Mouse (Mus musculus): ENCODE data around the gene Gm21970. TPM values are rescaled to one million over a fixed set of nuclear protein-coding genes. Genes with fewer than 3 reads are reported as not detected.

Gm21970 gene
- polyA plus RNA-seq, 1 experiment from 2014 or later: not detected

DNA sequence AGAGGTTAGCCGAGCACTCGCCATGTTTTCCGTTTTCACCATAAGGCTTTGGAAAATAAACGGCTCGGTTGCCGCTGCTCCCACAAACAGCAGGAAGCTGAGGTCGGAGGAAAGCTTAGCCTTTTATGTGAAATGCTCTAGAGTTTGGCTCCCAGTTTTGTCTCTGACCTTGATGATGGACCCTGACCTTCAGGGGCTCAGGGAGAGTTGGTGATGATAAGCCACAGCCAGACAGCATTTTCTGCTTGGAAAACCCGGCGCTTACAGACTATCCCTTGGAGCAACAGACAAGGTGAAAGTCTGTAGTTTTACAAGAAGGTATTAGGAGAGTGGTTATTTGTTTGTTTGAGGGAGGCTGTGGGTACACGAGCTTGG, 34.0 kb upstream of the Gm21970 start:
- 61% methylated on average over 10 of the region's 10 CpGs for WGBS
- Histone ChIP-seq H3K4me1 (no peaks in the 10 kb centered on the region), H3K9me3 (replicated peaks) (no peaks in the 10 kb centered on the region)

DNA sequence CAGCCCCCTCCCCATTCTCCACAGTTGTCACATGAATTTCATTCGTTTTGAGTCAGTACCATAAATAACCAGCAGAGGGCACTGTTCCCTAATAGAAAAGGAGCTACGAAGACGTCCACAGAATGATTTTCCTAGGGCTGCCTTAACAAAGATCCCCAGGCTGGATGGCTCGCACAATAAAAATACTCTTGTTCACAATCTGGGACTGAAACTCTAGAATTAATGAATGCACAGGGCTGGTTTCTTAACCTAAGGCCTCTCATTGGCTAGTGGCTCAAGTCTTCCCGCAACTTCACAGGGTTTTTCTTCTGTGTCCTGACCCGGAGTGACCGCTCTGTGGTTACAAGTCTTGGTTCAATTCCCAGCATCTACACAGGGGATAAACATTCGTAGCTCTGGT, 33.0 kb upstream of the Gm21970 start:
- no peak overlapping the region for H3K4me3 ChIP-seq
- no peak overlapping the region for H3K9ac ChIP-seq
- 38% methylated on average over 8 of the region's 8 CpGs for WGBS
- peaks cover 23% of the 10 kb centered on the region for H3K27me3 ChIP-seq
- H3K4me1 ChIP-seq: no peaks in the 10 kb centered on the region
- H3K27ac ChIP-seq: no peak overlapping the region
- peak; percentile 68 for ATAC-seq
- no peaks in the 10 kb centered on the region for H3K36me3 ChIP-seq (ENCODE audit: poor library complexity, severe bottlenecking)
- no peaks in the 10 kb centered on the region for H3K9me3 ChIP-seq (replicated peaks)
- no peak overlapping the region for H3K4me2 ChIP-seq

More for the DNA sequence above, 34.0 kb upstream of the Gm21970 start:
- Histone ChIP-seq H3K27me3 (peaks cover 34% of the 10 kb centered on the region), H3K36me3 (ENCODE audit: poor library complexity, severe bottlenecking) (no peaks in the 10 kb centered on the region), H3K9ac (no peak overlapping the region), H3K4me3 (no peak overlapping the region), H3K27ac (no peak overlapping the region), H3K4me2 (no peak overlapping the region)
- no peak for ATAC-seq

DNA sequence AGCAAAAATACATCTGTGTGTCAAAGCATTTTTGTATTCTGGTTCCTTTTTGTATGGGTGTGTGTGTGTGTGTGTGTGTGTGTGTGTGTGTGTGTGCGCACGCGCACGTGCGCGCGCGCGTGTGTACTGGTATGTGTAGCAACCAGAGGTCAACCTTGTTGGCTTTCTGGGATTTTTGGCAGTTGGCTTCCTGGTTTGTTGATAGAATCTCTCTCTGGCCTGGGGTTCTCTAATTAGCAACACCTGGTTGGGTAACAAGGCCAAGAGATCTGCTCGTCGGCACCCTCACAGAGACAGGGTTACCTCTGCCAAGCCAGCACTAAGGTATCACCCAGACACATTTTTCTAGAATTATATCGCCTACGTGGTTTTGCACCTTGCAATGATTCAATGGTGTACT, 32.0 kb upstream of the Gm21970 start:
- no peak overlapping the region for H3K9ac ChIP-seq
- H3K27me3 ChIP-seq: peaks cover 15% of the 10 kb centered on the region
- H3K4me1 ChIP-seq: no peaks in the 10 kb centered on the region
- no peaks in the 10 kb centered on the region for H3K36me3 ChIP-seq (ENCODE audit: poor library complexity, severe bottlenecking)
- no peaks in the 10 kb centered on the region for H3K9me3 ChIP-seq (replicated peaks)
- no peak overlapping the region for H3K27ac ChIP-seq
- no peak overlapping the region for H3K4me3 ChIP-seq
- ATAC-seq: no peak
- H3K4me2 ChIP-seq: no peak overlapping the region
- 95% methylated on average over 13 of the region's 13 CpGs for WGBS

DNA sequence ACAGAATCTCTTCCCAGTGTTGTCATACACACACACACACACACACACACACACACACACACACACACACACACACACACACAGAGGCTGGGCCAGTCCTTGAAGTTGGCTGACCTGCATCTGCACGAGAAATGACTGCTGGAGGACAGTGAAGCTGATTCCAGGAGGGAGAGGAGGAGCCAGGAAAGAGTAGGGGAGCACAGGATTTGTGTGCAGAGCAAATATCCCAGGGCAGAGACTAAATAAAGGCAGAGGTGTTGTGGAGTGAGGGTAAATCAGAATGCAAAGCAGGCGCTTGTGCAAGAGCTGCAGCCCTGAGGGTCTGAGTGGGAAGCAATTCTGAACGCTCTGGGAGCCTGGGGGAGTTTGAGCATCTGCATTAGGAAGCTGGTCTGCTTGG, 31.4 kb upstream of the Gm21970 start:
- 53% methylated on average over 3 of the region's 3 CpGs for WGBS
- Histone ChIP-seq H3K36me3 (ENCODE audit: poor library complexity, severe bottlenecking) (no peaks in the 10 kb centered on the region), H3K27ac (no peak overlapping the region), H3K4me1 (no peaks in the 10 kb centered on the region), H3K4me3 (no peak overlapping the region), H3K4me2 (no peak overlapping the region), H3K9ac (no peak overlapping the region), H3K27me3 (peaks cover 9% of the 10 kb centered on the region), H3K9me3 (replicated peaks) (no peaks in the 10 kb centered on the region)
- ATAC-seq: no peak

- Histone ChIP-seq H3K36me3 (ENCODE audit: poor library complexity, severe bottlenecking) (no peaks in the 10 kb centered on the region), H3K9ac (no peak overlapping the region), H3K4me3 (no peak overlapping the region), H3K4me1 (no peaks in the 10 kb centered on the region), H3K9me3 (replicated peaks) (no peaks in the 10 kb centered on the region), H3K27ac (no peak overlapping the region), H3K27me3 (peaks cover under 1% of the 10 kb centered on the region; the same call in 1 of the 2 replicates), H3K4me2 (no peak overlapping the region)
- WGBS: 74% methylated on average over 2 of the region's 2 CpGs
- ATAC-seq: no peak
Measured at GRCm38 (mm10) chr16:91362006-91362405, 29.5 kb upstream of the Gm21970 start.

GRCm38 (mm10) chr16:91362616-91363272, 28.8 kb upstream of the Gm21970 start:
- no peak for ATAC-seq
- no peak overlapping the region for H3K27ac ChIP-seq
- no peaks in the 10 kb centered on the region for H3K9me3 ChIP-seq (replicated peaks)
- no peak overlapping the region for H3K4me3 ChIP-seq
- no peaks in the 10 kb centered on the region for H3K27me3 ChIP-seq
- H3K4me1 ChIP-seq: no peaks in the 10 kb centered on the region
- H3K9ac ChIP-seq: no peak overlapping the region
- no peaks in the 10 kb centered on the region for H3K36me3 ChIP-seq (ENCODE audit: poor library complexity, severe bottlenecking)
- 73% methylated on average over 12 of the region's 12 CpGs for WGBS
- H3K4me2 ChIP-seq: no peak overlapping the region

DNA sequence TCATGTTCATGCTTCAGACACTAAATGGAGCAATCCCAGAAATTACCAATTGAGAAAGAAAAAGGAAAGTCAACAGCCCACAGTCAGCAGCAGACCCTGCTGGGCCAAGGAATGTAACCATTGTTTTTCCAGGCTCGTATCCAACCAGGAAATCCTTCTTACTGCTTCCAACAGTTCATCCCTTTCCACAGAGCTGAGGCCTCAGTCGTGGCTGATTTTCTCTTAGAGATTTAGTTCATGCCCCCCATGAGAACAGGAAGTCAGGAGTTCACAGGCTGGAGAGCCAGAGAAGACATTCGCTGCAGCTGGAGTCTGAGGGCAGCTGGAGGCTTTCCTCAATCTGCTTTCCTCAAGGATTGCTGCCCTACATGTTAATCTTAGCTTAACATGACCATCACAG, 28.0 kb upstream of the Gm21970 start:
- Histone ChIP-seq H3K27me3 (no peaks in the 10 kb centered on the region), H3K9me3 (replicated peaks) (no peaks in the 10 kb centered on the region), H3K27ac (no peak overlapping the region), H3K4me1 (no peaks in the 10 kb centered on the region), H3K36me3 (ENCODE audit: poor library complexity, severe bottlenecking) (no peaks in the 10 kb centered on the region), H3K4me2 (no peak overlapping the region), H3K4me3 (no peak overlapping the region), H3K9ac (no peak overlapping the region)
- 36% methylated on average over 3 of the region's 3 CpGs for WGBS
- ATAC-seq: no peak

GRCm38 (mm10) chr16:91366567-91366966, 25.0 kb upstream of the Gm21970 start:
- ATAC-seq: no peak
- H3K4me1 ChIP-seq: no peaks in the 10 kb centered on the region
- H3K9ac ChIP-seq: no peak overlapping the region
- H3K9me3 ChIP-seq (replicated peaks): no peaks in the 10 kb centered on the region; the same call in 1 of the 2 replicates
- H3K4me3 ChIP-seq: no peak overlapping the region
- no peak overlapping the region for H3K4me2 ChIP-seq
- H3K36me3 ChIP-seq (ENCODE audit: poor library complexity, severe bottlenecking): no peaks in the 10 kb centered on the region
- no peaks in the 10 kb centered on the region for H3K27me3 ChIP-seq
- no peak overlapping the region for H3K27ac ChIP-seq

- Histone ChIP-seq H3K4me1 (no peaks in the 10 kb centered on the region), H3K27me3 (no peaks in the 10 kb centered on the region), H3K4me2 (no peak overlapping the region), H3K4me3 (no peak overlapping the region), H3K36me3 (ENCODE audit: poor library complexity, severe bottlenecking) (no peaks in the 10 kb centered on the region), H3K27ac (no peak overlapping the region), H3K9me3 (replicated peaks) (no peaks in the 10 kb centered on the region; the same call in 1 of the 2 replicates), H3K9ac (no peak overlapping the region)
- 95% methylated on average over 2 of the region's 2 CpGs for WGBS
- ATAC-seq: no peak
Measured at GRCm38 (mm10) chr16:91367066-91367465, 24.5 kb upstream of the Gm21970 start.

GRCm38 (mm10) chr16:91372577-91373472, 18.7 kb upstream of the Gm21970 start, which contains the start of gene Ifnar2:
Gene Ifnar2 (plus strand): TSS chr16:91372783.
- peak; percentile 91 for ATAC-seq
- peak within 1 kb of the TSS; percentile 73 for H3K4me2 ChIP-seq
- H3K4me3 ChIP-seq: peak within 1 kb of the TSS; percentile 82
- peaks cover 3% of the 10 kb centered on the region; the same call in 1 of the 2 replicates for H3K36me3 ChIP-seq (ENCODE audit: poor library complexity, severe bottlenecking)
- H3K9me3 ChIP-seq (replicated peaks): no peaks in the 10 kb centered on the region; the same call in 1 of the 2 replicates
- H3K27ac ChIP-seq: peak within 1 kb of the TSS; percentile 95
- peaks cover 19% of the 10 kb centered on the region for H3K4me1 ChIP-seq
- under 1% methylated on average over 62 of the region's 62 CpGs for WGBS
- no peaks in the 10 kb centered on the region for H3K27me3 ChIP-seq
- H3K9ac ChIP-seq: peak within 1 kb of the TSS; percentile 95

DNA sequence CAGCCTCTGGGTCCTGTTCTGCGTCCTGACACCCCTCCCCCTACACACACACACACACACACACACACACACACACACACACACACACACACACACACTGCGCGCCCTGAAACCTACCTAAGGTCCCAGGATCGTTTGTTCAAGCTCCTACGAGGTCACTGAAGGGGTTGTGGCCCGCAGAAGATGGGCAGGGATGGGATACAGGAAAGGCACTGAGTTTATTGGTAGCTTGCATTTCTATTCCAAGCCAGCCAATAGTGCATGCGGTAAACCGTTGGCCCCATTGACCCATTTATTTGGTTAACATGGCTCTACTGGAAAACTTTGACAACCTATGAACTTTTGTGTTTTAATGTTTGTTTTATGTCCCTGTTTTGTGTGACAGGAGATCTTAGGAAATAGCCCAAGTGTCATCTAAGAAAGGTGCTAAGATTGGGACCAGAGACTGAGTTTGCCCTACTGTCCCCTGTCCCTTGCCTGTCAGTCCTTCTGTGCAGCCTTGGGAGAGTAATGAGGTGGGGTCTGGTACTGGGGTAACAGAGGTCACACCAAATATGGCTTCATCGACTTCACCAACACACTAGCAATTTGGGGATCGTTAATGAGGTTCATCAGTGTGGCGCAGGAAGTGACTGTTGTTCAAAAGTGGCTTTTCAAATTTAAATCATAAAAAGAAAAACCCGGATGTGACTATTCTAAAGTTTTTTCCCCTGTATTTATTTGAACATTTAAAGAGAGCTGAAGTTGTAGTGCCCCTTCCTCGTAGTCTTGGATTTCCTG, 17.9 kb upstream of the Gm21970 start:
- peak overlapping the region; percentile 95 for H3K27ac ChIP-seq
- 53% methylated on average over 12 of the region's 13 CpGs for WGBS
- H3K4me1 ChIP-seq: peaks cover 19% of the 10 kb centered on the region
- no peak for ATAC-seq
- H3K9me3 ChIP-seq (replicated peaks): no peaks in the 10 kb centered on the region; the same call in 1 of the 2 replicates
- peak overlapping the region; percentile 73 for H3K4me2 ChIP-seq
- peaks cover 3% of the 10 kb centered on the region; the same call in 1 of the 2 replicates for H3K36me3 ChIP-seq (ENCODE audit: poor library complexity, severe bottlenecking)
- H3K9ac ChIP-seq: peak overlapping the region; percentile 95
- H3K27me3 ChIP-seq: no peaks in the 10 kb centered on the region
- H3K4me3 ChIP-seq: peak overlapping the region; percentile 82

Data from forebrain, embryonic 13.5 days (tissue).